Mouse (Mus musculus): ENCODE data around the gene Rpl22. TPM values are rescaled to one million over a fixed set of nuclear protein-coding genes. Genes with fewer than 3 reads are reported as not detected.

Rpl22 gene
- total RNA-seq (2021) (100 to 1,000 TPM; 401 to 498 TPM), polyA plus RNA-seq (2012; rRNA removed) (12.3 and 12.5 TPM in 2 replicates)
- long read RNA-seq, transcript Rpl22-205 (4 exons, 581 nt), result major isoform, 72 of 95 reads
- long read RNA-seq, partial matches to known transcripts, result 16 of 95 reads
- long read RNA-seq, other reads (novel, unspliced or antisense), result 7 of 95 reads

- DNase-seq, result peak; percentile 96
Measured at GRCm38 (mm10) chr4:152325574-152326411, at the start of gene Rpl22. TSS of gene Rpl22 (plus strand) at chr4:152325742.

GRCm38 (mm10) chr4:152276389-152277347 is 48.9 kb upstream of the Rpl22 start:
- no peak for DNase-seq

DNA sequence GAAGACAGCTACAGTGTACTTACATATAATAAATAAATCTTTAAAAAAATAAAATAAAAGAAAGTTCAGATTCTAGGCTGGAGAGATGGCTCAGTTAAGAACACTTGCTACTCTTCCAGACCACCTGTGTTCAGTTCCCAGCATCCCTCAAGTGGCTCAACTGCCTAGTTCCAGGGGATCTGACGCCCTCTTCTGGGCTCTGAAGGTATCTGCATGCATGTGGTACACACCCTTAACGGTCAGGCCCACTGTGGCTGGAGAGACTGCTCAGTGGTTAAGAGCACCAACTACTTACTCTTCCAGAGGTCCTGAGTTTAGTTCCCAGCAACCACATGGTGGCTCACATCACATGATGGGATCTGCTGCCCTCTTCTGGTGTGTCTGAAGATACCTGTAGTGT is 47.6 kb upstream of the Rpl22 start:
- no peak for DNase-seq

DNA sequence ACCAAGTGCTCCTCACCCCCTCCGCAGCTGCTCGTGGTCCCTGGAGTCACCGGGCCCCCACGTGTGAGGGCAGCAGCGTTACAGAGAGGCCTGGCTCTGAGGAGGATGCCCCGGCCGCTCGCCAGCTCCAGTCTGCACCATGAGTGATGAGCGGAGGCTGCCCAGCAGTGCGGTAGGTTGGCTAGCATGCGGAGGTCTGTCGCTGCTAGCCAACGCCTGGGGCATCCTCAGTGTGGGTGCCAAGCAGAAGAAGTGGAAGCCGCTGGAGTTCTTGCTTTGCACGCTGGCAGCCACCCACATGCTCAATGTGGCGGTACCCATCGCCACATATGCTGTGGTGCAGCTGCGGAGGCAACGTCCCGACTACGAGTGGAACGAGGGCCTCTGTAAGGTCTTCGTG is 46.6 kb upstream of the Rpl22 start:
- DNase-seq, result no peak

GRCm38 (mm10) chr4:152281601-152282000 is 43.9 kb upstream of the Rpl22 start:
- no peak for DNase-seq

DNA sequence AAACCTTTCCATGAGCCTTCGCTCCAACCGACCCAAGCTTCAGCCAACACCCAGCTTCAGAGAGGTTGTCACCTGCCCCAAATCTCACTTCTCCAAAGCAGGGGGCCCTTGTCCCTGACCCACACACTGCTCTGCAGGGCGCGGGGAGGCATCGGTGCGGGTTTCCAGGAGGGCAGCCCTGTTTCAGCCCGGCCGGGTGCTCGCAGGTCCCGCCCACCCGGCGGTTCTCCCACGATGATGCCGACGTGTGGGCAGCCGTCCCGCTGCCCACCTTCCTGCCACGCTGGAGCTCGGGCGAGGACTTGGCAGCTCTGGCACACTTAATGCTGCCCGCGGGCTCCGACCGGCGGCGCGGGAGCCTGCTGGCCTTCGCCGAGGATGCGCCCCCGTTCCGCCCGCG is 42.8 kb upstream of the Rpl22 start:
- no peak for DNase-seq

DNA sequence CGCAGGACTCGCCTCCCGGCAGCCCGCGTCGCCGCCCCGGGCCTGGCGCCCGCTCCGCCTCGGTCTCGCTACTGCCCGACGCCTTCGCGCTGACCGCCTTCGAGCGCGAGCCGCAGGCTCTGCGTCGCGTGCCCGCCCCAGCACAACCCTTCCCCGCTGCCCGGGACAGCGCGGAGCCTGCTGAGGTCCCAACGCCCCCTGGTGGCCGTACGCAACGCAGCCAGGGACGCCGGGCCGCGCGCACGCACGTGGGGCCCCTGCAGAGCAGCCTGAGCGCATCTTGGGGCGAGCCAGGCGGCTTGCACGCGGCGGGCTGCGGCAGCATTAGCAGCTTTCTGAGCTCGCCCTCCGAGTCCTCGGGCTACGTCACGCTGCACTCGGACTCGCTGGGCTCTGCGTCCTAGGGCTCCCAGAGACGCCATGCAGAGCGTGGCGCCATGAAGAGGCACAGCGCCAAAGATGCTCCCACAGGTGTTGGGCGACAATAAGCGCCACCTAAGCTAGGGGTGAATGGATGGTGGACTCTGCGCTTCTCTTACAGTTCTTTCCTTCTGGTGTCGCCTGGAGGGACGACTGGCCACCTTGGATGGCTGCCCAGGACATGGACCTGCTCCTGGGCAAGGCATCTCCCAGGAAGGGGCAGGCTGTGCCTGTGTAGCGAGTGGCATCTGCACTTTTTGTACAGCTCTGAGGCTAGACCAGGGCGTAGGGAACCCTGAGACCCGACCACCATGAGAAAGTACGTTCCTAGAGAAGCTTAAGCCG is 42.2 kb upstream of the Rpl22 start:
- peak; percentile 91 for DNase-seq

DNA sequence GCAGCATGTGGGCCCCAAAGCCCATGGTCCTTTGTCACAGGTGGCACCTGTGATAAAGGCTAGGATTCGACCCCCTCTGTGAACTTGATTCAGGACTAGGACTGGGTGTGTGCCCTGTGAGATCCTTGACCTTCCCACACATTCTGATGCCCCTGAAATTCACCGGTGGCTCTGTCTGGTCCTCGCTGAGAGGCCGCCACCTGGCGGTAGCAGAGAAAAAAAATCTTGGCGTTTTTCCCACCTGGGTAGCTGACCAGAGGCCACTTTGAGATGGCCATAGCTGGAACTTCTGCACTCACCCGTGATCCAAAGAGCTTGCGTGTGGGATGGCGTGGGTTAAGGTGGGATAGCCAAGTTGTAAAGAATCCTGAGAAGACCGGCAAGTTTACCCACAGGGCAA is 40.0 kb upstream of the Rpl22 start:
- DNase-seq, result peak; percentile 72

- no peak for DNase-seq
Measured at GRCm38 (mm10) chr4:152286183-152286582, 39.4 kb upstream of the Rpl22 start.

DNA sequence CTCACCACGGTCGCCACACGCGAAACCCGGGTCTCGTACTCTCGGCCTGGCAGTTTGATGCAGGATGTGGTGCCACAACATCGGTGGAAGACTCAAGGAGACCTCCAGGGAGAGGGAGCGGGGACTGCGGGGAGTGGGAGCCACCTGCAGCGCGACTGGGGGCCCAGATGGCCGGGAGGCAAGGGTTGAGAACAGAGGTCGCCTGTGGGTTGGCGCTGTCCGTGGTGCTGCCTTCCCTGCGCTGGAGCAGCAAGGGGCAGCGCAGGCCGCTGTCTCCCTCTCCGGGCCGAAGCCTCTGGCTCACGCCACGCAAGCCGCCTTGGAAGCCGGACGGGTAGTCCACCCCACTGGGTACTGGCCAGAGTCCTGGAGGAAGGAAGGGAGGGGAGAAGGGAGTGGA is 38.7 kb upstream of the Rpl22 start:
- DNase-seq, result peak; percentile 67

GRCm38 (mm10) chr4:152287317-152288120 is 38.0 kb upstream of the Rpl22 start:
- no peak for DNase-seq

GRCm38 (mm10) chr4:152288398-152288945 is 37.1 kb upstream of the Rpl22 start:
- DNase-seq, result no peak

GRCm38 (mm10) chr4:152290385-152290784 is 35.2 kb upstream of the Rpl22 start:
- no peak for DNase-seq

DNA sequence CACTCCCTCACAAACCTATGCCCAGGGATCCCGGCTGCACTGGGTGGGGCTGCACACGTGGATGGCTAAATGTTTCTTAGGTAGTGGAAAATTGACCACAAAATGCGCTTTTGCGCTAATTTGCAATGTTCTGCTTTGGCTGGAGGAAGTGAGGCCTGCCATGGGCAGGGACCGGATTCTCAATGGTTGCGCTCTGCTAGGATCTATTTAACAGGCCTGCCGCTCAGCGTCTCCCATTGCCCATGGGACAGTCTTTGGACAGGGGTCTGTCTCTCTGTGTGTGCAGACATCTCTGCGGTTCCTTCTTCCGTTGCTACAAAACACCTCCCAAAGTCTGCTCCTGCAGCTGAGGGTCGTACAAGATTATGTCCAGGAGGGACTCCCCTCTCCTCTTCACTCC is 34.6 kb upstream of the Rpl22 start:
- DNase-seq, result no peak

DNA sequence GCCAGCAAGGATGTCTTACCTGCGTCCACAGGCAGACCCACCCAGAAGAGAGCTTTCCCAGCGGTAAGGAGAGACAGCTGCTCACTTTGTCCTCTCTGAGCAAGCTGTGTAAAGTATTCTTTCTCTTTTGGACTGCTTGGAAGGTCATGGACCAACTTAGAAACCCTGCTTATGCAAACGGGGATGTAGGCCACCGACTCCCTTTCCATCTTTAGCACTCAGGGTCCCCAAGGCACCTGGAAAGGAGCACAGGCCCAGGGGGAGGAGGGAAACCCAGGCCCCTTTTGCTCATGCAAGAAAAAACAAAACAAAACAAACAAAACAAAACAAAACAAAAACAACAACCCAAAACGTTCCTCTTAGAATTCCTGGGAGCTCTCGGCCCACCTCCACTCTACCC is 34.0 kb upstream of the Rpl22 start, which contains the start of gene Hes3:
TSS of gene Hes3 (minus strand) at position 101 of the 400 bp plus-strand sequence.
- DNase-seq, result no peak

DNA sequence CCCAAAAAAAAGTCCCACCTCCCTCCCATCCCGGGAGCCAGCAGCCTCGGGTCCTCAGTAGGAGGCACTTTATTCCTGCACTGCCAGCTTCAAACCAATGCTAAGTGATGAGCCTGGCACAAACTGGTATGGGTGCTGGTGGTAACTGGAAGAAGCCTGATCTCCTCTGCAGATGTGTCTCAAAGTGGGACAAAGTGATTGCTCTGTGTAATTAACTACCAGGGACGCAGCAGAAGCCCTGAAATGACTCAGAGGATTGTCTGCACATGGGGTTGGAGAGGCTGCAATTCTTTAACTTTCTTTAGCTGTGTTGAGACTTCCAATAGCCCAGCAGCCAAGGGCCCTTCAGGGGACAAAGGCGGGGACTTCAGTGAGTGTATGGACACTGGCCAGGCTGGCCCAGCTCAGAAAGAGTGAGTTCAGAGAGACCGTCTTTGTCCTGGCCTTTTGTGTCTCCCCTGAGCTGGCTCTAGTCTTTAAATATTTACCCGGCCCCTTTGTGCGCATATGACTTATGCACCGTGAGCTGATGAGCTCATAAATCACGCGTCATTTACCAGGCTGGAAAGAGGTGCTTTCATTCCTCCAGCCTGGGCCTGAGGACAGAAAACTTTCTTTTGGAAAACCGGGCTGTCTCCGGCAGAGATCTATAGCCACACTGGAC is 33.3 kb upstream of the Rpl22 start:
- DNase-seq, result no peak

DNA sequence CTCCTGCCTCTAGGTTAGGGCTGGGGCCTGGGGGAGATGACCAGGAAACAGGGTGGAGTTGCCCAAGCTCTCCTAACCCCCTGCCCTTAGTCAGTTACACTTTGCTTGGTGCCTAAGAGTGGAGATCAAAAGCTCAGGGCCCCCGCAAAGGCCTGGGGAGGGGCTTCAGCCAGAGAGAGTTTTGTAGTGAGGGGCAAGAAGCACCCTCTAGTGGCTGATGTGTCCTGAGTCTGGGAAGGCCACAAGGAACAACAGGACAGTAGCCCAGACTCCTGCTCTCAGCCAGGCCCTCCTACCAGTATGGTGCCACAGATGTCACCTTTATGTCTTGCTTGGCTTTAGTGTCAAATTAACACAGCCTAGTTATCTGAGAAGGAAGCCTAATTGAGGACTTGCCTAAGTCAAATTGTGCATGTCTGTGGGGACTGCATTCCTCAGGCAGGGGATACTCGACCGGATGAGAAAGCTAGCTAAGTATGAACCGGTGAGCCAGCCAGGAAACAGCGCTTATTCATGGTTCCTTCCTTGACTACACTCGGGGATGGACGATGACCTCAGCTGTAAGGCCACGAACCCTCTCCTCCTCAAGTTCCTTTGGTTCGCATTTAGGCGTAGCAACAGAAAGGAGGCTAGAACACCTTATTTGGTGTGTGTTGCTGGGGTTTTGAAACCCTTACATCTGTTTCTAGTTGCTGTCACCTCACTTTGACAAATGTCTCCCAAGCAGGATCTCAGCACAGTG is 31.2 kb upstream of the Rpl22 start:
- DNase-seq, result no peak

DNA sequence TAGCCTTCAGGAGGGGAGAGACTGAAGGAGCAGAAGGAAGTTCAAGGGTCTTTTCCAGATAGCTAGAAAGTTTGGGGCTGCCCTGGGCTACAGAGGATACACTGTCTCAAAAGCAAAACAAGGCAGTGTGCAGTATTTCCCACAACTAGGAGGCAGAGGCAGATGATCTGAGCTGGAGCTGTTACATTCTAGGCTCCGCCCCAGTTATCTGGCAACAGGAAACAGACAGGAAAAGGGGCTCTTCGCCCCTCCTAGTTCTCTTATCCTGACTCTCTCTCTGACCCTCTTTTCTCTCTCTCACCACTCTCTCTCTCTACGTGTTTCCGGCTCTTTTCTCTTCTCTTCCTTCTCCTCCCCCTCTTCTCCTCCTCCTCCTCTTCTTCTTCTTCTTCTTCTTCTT is 29.6 kb upstream of the Rpl22 start:
- DNase-seq, result no peak

GRCm38 (mm10) chr4:152296371-152296770 is 29.2 kb upstream of the Rpl22 start:
- no peak for DNase-seq

Measured in adrenal gland, adult 2 months (tissue).